Mouse (Mus musculus) ovary, postnatal 14 days (tissue): ENCODE results near the gene Ctnnd2.
A peak's percentile ranks its signal among the peaks of the same experiment; 100 is the strongest.

Experiments
- DNase-seq: peaks from one replicate; pipeline ENCODE4 v3.0.0; 2022; ENCODE audit warnings: low spot score

The Ctnnd2 gene

DNA sequence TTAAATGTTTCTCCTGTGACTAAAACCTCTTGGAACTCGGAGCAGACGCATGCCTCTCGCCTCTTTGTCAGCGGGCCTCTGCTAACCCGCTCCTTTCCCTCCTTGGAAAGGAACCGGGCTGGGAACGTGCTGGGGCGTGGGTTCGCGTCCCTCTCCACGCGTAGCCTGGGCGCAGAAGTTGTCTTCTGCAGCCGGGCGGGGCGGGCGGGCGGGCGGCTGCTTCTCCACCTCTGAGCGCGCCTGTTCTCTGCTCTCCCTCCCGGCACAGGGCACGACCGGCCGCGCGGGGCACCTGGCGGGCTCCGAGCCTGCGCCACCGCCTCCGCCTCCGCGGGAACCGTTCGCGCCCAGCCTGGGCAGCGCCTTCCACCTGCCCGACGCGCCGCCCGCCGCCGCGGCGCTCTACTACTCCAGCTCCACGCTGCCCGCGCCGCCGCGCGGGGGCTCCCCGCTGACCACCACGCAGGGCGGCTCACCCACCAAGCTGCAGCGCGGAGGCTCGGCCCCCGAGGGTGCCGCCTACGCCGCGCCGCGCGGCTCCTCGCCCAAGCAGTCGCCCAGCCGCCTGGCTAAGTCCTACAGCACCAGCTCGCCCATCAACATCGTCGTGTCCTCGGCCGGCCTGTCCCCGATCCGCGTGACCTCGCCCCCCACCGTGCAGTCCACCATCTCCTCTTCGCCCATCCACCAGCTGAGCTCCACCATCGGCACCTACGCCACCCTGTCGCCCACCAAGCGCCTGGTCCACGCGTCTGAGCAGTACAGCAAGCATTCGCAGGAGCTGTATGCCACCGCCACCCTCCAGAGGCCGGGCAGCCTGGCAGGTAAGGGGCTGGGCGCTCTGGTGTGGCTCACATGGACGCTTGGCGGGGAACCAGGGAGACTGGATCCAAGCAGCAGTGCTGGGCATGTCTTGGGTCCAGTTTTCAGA, 474.4 kb downstream of the Ctnnd2 start:
- peak; percentile 2 for DNase-seq

DNA sequence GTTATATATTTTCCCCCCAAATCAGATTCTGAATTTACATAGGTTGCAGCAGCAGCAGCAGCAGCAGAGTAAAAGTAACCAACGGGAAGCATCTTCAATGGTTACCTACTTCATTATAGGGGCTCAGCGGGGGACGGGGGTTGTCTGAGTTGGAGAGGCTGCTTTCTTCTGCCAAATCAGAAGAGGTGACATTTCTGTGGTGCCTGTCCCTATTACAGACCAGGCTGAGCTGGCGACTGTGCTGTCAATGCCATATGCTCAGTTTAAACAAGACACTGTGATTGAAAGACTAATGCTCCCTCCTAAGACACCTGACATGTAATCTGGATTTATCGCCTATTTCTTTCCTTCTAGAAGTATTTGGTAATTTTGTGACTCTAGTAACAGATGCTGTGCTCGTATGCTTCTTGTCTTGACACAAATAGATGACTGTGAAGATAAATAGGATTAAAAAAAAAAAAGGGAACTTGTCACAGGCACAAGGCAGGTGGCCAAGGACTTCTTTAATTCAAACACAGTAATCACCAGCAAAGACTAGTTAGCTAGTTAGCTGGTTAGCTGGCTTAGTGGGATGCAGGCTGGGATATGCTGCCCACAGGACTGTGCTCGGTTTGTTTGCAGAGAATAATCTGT, 475.4 kb downstream of the Ctnnd2 start:
- no peak for DNase-seq

DNA sequence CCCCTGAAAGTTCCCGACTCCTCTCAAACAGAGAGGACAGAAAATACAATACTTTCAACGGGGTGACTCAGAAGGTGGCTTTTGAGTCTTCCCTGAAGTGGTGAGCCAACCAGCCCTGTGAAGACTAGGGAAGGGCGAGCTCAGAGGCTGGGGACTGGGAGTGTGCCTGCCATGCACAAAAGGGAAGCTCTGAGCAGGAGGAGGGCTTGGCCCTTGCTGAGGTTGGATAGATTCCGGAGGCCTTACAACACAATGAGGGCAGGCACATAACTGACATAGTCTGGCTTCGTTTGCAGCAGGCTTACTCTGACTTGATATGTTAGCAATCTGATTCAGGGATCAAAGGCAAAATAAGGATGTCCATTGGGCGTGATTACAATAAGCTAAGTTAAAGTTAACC, 477.6 kb downstream of the Ctnnd2 start:
- no peak for DNase-seq

DNA sequence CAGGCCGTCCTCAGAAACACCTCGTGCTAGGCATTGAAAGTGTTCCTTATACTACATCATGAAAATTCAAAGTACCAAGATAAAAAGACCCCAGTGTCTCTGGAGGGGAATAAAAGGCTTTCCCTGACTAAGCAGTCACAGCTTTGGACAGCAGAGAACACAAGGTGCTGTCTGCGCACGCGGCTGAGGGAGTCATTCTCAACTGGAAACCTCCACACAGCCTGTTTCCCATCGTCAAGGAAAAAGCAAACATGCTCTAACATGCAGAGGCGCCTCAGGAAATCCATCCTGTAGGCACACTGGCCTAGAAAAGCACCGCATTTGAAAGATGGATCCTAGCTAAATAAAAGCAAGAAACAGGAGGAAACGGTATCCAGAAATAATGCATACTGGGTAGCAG, 483.0 kb downstream of the Ctnnd2 start:
- no peak for DNase-seq

DNA sequence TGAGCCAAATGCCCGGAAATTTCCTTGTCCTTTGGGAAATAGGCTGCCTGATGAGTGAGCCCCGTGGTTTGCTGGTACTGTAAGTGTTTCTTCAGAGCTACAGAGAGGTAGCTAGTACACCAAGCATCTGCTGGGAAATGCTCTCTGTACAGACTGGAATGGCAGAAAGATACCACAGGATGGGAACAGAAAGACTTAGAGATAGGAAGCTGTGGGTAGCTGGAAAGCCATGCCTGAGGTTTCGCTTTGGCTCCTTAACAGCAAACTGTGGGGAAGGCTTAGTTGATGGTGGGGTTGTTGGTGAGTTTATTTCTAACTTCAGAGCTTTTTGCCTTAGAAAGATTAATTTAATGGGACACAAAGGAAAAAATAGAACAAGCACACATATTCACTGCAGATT, 485.2 kb downstream of the Ctnnd2 start:
- DNase-seq, result no peak

DNA sequence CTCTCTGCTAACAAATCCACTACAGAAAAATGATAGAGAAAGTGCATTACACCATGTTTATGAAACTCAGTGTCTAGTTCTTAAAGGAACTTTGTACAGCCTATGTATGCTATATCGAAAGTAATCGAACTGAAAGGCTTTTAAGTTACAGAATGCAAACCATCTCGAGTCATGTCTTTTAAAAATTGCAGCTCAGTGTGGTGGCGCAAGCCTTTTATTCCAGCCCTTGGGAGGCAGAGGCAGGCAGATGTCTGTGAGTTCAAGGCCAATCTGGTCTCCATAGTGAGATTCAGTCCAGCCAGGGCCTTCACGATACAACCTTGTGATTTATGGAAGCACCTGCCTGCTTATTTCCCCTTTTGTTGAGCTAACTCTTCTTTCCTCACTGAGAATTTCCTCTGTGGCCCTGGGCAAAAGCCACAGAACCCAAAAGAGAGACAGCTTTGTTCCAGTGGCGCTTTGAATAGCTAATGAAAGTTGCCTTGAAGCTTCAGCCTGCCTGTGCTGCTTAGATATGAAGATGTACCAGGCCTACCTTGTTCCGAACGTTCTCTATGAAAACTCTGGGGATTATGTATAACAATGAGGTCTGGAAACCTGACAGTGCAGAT, 488.3 kb downstream of the Ctnnd2 start:
- no peak for DNase-seq

DNA sequence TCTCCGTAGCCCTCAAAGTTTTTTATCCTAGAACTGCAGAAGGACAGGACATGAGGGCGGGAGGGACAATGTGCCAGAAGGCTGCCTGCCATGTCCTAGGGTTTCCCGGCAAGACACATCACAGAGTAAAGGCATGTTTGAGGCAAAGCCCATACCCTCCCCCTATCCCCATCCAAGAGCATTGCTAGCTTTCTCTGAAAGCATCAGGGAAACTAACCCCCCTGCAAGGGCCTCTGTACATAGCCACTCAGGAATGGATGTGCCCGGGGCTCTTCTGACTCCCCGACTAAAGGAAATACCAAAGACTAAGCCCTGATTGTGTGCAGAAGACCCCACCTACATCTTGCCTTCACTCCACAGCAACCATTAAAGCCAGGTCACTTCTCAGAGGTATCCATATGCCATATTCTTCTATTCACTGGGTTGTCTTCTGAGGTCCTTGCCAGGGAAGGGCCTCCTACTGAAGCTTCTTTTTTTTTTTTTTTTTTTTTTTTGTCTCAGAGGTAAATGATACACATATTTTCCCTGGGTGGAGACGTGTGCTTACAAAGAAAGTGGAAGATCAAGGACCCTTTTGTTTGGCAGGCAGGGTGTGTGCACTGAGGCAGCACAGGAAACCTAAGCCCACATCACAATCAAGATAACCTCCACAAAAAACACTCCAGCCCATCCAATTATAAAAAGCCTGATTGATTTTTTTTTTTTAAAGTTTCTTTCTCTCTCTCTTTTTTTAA, 489.5 kb downstream of the Ctnnd2 start:
- no peak for DNase-seq

DNA sequence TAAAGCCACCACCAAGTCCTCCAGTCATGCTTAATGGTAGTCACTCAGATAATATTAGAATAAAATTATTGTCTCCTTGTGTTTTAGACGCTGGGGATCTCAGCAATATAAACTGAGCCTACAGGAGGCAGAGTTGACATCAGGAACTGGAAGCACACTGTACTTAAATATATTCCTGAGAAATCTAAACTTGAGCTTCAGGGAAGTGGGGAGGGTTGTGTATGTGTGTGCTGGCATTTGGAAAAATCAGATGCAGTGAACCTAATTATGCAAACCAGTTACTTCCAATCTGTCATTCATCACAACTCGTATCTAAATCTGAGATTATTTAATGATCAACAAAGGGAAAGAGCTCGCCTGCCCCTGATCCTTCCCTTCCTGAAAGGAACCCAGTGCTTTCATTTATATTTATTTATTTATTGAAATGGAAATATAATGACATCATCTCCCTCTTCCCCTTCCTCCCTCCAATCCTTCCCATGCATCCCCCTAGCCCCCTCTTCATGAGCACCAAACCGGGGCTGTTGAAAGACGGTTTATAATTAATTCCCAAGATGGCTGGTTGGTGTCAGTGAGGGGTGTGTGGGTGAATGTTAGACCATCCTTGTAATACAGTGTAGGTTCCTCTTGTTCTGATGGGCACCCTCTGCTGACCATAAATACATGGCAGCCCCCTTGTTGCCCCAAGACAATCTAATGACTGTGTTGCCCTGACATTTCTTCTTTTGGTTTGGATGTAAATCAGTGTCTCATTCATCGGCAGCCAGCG, 495.6 kb downstream of the Ctnnd2 start:
- DNase-seq, result no peak

DNA sequence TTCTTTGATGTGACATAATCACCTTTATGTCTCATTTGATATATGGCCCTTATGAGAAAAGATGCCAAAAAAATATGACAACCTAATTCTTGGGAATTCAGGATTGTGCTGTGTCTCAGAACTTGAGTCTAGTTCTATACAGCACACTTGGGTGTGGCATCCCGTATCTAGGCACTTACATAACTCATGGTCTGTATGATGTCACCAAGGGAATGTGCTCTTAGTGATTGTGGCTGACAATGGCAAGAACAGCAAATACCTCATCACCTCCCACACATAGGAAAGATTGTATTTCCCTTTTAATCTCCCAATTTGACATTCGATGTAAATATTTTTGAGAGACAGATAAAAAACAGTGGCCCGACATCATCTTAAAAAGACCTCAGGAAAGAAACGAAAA, 509.5 kb downstream of the Ctnnd2 start:
- no peak for DNase-seq

DNA sequence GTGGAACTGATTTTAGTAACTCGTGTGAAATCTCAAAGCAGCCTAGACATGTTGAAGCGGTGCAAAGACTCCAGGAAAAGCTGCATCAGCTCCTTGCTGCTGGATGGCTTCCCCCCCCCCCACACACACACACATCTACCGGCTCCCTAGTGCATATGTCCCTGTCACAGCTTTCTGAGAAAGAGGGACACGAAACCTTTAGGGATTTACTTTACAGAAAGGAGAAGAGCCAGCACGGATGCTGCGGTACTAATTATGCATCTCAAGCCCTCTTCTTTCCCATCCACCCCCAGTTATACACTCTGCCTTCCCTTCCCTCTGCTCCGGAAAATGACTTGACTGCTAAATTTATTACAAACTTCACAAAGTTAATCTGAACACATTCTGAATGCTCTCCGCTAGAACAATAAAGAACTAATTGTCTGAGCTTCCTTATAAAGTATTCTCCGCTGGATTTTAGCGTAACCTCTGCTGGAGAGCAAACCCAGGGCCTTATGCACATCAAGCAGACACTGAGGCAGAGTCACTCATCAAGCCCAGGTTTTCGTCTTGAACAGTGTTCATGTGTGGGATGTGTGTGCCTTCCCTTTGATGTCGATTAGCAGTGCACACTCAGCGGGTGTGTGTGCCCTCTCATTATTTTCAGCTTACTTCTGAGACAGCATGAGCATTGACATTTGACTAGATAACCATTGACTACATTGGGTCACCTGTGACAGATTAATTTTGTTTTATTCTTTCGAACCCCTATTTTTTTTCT, 510.1 kb downstream of the Ctnnd2 start:
- DNase-seq, result no peak

DNA sequence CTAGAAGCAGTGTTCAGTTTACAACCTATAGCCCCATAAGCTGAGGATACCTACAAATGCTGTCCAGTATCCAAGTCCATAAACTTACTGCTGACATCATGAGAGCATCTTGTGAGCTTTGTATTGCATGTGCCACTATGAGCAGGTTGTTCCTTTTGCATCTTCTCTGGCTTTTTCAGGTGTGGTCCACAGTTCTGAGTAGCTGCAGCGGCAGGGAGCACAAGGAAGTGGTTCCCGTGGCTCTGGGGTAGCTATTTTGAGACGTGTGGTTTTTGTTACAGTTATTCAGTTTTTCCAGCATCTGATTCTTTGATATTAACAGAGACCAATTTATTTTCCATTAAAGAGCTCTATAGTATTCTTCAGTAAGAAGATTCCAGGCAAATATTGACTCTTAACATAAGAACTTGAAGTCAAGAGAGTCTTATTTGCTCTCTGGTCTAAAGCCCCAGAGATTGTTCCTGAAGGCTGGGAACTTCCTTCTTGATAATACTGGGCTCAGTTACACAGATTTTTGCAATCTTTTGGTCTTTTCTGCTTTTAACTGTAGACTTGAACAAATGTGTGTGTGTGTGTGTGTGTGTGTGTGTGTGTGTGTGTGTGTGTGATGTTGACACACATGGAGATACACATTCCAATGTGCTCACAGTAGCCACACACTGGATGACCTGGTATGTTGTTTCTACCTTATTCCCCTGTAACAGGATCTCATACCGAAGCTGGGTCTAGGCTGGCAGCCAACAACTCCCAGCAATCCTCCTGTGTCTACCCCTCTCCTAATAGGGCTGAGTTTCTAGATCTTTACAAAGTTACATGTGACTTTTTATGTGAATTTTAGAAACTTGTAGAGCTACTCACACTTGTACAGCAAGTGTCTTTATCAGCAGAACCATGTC, 514.1 kb downstream of the Ctnnd2 start:
- no peak for DNase-seq

DNA sequence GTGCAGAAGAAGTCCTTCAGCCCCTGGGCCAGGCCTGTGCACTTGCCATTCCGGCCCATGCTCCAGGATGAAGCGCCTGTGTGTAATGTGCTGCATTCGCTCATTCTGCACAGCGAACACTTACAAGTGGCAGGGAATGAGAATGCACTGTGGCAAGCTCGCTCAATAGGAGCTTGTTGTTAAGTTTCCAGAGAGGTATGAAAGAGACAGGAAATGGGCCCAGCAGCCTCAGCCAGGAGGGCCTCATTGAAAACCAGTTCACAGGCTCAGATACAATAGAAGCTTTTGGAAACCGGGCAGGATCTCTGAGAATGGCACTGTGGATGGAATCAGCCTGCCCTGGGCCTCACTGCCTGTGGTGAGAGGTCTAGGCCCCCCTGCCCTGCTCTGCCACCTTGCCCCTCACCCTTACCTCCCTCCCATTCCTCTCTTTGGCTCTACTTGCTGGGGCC, 521.4 kb downstream of the Ctnnd2 start:
- no peak for DNase-seq

DNA sequence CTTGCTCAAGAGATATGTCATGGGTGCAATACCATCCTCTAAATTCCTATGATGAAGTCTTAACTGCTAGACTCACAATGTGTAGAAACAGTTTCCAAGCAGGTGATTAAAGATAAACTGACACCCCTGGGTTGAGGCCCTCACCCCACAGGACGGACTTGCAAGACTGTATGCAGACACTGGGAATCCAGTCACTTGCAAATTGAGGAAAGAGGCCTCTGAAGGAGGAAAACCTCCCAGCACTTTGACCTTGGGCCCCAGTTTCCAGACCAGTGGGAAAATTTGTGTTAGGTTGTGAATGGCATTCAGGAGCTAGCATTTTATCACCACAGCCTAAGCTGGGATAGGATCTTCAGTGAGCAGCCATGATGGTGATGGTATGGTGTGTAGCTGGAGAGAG, 521.9 kb downstream of the Ctnnd2 start:
- DNase-seq, result no peak

DNA sequence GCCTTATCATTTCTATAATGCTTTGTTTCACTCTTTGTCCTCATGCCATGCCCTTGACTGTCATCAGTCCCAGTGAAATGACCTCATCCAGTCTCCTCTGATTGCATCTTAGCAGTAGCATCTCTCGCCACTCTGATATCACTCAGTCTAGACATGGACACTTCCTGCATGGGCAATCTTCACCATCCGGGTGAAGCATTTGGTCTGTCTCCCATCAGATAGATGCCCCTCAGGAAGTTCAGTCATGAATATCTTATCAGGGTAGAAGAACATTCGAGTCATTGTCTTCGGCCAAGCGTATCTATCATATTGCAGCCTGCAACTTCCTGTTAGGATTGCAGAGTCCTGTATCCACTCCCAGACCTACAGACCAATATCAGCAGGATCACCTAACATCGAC, 523.5 kb downstream of the Ctnnd2 start:
- DNase-seq, result no peak

DNA sequence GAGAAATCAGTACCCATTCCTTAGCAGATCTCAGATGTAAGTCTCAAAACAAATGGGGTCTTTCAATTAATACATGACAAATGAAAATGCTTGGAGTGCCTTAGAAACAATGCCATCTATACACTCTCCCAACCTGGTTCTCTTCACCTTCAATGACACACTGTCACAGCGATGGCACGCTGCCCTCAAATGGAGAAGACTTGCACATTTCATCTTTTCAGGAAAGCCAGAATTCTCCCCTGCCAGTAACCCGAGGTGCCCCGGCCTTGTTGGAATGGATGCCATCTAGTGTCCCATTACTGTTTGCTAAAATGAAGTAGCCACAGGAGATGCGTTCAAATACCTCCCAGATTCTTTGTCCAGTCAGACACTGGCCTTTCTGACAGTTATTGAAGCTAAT, 525.0 kb downstream of the Ctnnd2 start:
- no peak for DNase-seq

DNA sequence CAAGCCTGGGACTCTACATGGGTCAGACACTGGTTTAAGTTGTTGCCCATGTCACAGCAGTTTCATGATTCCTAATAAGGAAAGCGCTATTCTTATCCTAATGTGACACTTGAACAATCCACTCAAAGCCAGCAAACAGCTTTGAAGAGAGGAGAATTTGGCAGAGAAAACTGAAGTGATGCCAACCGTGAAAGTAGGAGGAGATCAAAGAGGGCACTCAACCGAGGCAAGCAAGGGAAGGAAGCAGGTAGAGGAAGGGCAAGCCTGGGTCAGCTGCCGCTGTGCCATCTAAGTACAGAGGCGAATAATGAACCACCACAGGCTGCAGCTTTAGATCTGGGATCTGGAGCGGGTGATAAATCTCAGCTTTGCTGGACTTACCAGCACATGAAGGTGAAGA, 528.4 kb downstream of the Ctnnd2 start:
- DNase-seq, result peak; percentile 5

DNA sequence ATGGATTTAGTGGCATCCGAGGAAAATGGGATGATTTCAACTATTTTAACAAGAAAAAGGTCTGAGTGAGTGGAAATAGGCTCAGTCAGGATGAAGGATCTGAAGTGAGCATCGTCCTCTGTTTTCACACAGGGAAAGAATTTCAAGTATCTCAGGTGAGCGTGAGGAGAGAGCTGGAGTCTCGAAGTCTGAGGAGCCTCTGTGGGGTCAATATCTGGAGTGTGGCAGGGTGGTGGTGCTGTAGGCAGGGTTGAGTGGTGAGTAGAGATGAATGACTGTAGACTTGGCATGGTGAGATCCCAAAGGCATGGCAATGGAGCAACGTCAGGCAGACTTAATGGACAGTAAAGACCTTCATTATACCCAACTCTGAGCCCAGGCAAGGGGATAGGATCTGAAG, 529.2 kb downstream of the Ctnnd2 start:
- no peak for DNase-seq

DNA sequence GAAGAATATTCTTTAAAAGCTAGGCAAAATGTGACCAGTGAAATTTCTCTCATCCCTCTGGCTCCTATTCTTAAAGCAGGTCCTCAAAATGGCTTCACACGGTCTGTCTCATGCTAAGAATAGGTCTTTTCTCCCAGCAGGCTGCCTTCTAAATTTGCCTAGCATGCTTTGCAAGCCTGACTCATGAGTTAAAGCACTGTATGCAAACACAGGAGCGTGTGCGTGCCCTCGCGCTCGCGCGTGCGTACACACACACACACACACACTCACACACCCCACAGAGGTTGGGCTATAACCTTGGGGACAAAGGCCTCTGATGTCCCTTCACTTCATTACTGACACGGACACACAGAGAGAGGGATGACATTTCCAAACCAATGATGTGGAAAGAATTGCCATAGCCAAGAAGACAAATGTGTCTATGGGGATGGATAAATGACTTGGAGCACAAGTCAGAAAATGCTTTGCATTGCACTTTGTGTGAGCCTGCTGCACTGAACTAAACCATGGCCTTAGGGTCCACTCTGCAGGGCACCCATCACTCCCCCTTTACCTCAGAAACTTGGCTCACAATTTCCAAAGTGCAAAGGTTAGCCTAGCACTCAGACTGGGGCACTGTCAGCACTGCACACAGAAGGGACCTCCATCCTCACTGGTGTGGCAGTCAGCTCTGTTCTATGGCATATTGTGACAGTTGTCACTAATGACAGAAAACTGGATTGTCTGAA, 536.8 kb downstream of the Ctnnd2 start:
- no peak for DNase-seq

DNA sequence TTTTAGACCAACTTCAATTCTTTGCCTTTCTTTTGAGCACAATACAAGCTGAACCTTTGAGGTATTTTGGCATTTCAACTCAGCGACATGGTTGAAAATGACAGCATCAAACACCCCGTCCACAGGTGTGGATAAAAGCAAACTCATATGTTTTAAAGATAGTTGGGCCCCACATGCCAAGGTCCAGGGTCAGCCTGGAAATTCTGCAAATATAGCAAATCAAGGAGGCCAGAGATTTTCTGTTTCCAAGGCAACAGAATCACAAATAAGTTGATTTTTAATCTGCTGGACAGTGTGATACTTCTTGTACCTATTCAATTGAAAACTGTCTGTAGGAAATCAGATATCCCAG, 537.3 kb downstream of the Ctnnd2 start:
- no peak for DNase-seq
